Mouse (Mus musculus): Measurements from ENCODE around the gene 4921536K21Rik. TPM values are rescaled to one million over a fixed set of nuclear protein-coding genes. Genes with fewer than 3 reads are reported as not detected.

Gene 4921536K21Rik
- total and polyA plus RNA-seq, 3 experiments, result 0.08 to 0.40 TPM; not detected in 1

- H3K36me3 ChIP-seq (ENCODE audit: control insufficient read depth in 1 of 2, insufficient read depth in 2 of 2, low read length in 2 of 2), result no peaks in the 10 kb centered on the region; a peak in 1 of 4 replicates
- H3K9me3 ChIP-seq (replicated peaks; ENCODE audit: insufficient read depth, low read length), result no peaks in the 10 kb centered on the region
- peaks cover 1 to 3% of the 10 kb centered on the region in 2 experiments; a peak in 2 of 4 replicates for H3K27me3 ChIP-seq (ENCODE audit: control insufficient read depth in 1 of 2, insufficient read depth in 2 of 2, low read length in 2 of 2)
- no peak for TF ChIP-seq ZKSCAN1 (IDR thresholded peaks at IDR 0.05; ENCODE audit: low read depth, low read length)
- no peak for TF ChIP-seq ZNF384 (IDR thresholded peaks at IDR 0.05; ENCODE audit: low read depth, low read length)
- no peak for TF ChIP-seq ZMIZ1 (IDR thresholded peaks at IDR 0.05; ENCODE audit: low read depth, low read length)
- no peak for TF ChIP-seq CHD1 (IDR thresholded peaks at IDR 0.05; ENCODE audit: low read depth, low read length)
- no peak overlapping the region for H3K27ac ChIP-seq (ENCODE audit: control insufficient read depth, low read depth, low read length)
- H3K4me1 ChIP-seq (ENCODE audit: control insufficient read depth in 1 of 2, insufficient read depth in 2 of 2, low read length in 2 of 2), result no peaks in the 10 kb centered on the region; a peak in 1 of 4 replicates
- DNase-seq (ENCODE audit: low read depth, low spot score), result no peak
- no peak overlapping the region for H3K9ac ChIP-seq (ENCODE audit: control insufficient read depth, low read depth, low read length, poor library complexity, severe bottlenecking)
- no peaks in the 10 kb centered on the region for H3K79me2 ChIP-seq (ENCODE audit: control insufficient read depth, insufficient read depth, low read length, poor library complexity)
- H3K4me3 ChIP-seq (ENCODE audit: control insufficient read depth in 1 of 2, insufficient read depth in 1 of 2, low read depth in 2 of 2, low read length in 2 of 2), result no peak overlapping the region
Measured at GRCm38 (mm10) chr11:3846351-3846750, 48.5 kb downstream of the 4921536K21Rik start.

GRCm38 (mm10) chr11:3843943-3844734 lies 50.8 kb downstream of the 4921536K21Rik start:
- Histone ChIP-seq H3K4me3 (ENCODE audit: control insufficient read depth in 1 of 2, insufficient read depth in 1 of 2, low read depth in 2 of 2, low read length in 2 of 2) (no peak overlapping the region), H3K27ac (ENCODE audit: control insufficient read depth, low read depth, low read length) (no peak overlapping the region), H3K27me3 (ENCODE audit: control insufficient read depth in 1 of 2, insufficient read depth in 2 of 2, low read length in 2 of 2) (peaks cover 1 to 3% of the 10 kb centered on the region in 2 experiments; a peak in 2 of 4 replicates), H3K9me3 (replicated peaks; ENCODE audit: insufficient read depth, low read length) (no peaks in the 10 kb centered on the region), H3K79me2 (ENCODE audit: control insufficient read depth, insufficient read depth, low read length, poor library complexity) (no peaks in the 10 kb centered on the region), H3K4me1 (ENCODE audit: control insufficient read depth in 1 of 2, insufficient read depth in 2 of 2, low read length in 2 of 2) (no peaks in the 10 kb centered on the region; a peak in 1 of 4 replicates), H3K9ac (ENCODE audit: control insufficient read depth, low read depth, low read length, poor library complexity, severe bottlenecking) (no peak overlapping the region), H3K36me3 (ENCODE audit: control insufficient read depth in 1 of 2, insufficient read depth in 2 of 2, low read length in 2 of 2) (no peaks in the 10 kb centered on the region; a peak in 1 of 4 replicates)
- DNase-seq (ENCODE audit: low read depth, low spot score), result no peak
- no peak for TF ChIP-seq UBTF (IDR thresholded peaks at IDR 0.05; ENCODE audit: borderline replicate concordance, insufficient read depth, low read depth, low read length)
- no peak for TF ChIP-seq ETS1 (IDR thresholded peaks at IDR 0.05; ENCODE audit: low read depth, low read length)
- no peak for TF ChIP-seq MYB (IDR thresholded peaks at IDR 0.05; ENCODE audit: low read depth, low read length)
- no peak for TF ChIP-seq ZMIZ1 (IDR thresholded peaks at IDR 0.05; ENCODE audit: low read depth, low read length)
- no peak for TF ChIP-seq NRF1 (IDR thresholded peaks at IDR 0.05; ENCODE audit: insufficient read depth, low read depth, low read length, poor library complexity, severe bottlenecking)
- no peak for TF ChIP-seq SIN3A (IDR thresholded peaks at IDR 0.05; ENCODE audit: low read length)
- no peak for TF ChIP-seq POLR2A (IDR thresholded peaks at IDR 0.05; ENCODE audit: control insufficient read depth in 1 of 2, insufficient read depth in 1 of 2, low read depth in 1 of 2, low read length in 2 of 2, poor library complexity in 1 of 2)
- no peak for TF ChIP-seq POLR2AphosphoS5 (IDR thresholded peaks at IDR 0.05; ENCODE audit: borderline replicate concordance, low read depth, low read length)
- TF ChIP-seq GATA1 (IDR thresholded peaks at IDR 0.05; ENCODE audit: low read depth, low read length), result no peak
- no peak for TF ChIP-seq JUND (IDR thresholded peaks at IDR 0.05; ENCODE audit: low read depth, low read length)
- 0 out of 4 replicates have a peak, but pooled peaks of 1 of the 2 experiments have one; percentile 47 for TF ChIP-seq USF2 (IDR thresholded peaks at IDR 0.05; ENCODE audit: borderline replicate concordance in 1 of 2, insufficient read depth in 1 of 2, low read depth in 1 of 2, low read length in 2 of 2)
- no peak for TF ChIP-seq RCOR1 (IDR thresholded peaks at IDR 0.05; ENCODE audit: low read depth, low read length)
- TF ChIP-seq RAD21 (IDR thresholded peaks at IDR 0.05; ENCODE audit: low read depth, low read length), result no peak
- TF ChIP-seq MAX (IDR thresholded peaks at IDR 0.05; ENCODE audit: low read length), result peak; percentile 58
- no peak for TF ChIP-seq CHD2 (IDR thresholded peaks at IDR 0.05; ENCODE audit: low read length)
- no peak for TF ChIP-seq EP300 (IDR thresholded peaks at IDR 0.05; ENCODE audit: low read depth in 1 of 2, low read length in 2 of 2)
- TF ChIP-seq SMC3 (IDR thresholded peaks at IDR 0.05; ENCODE audit: low read depth, low read length), result no peak
- TF ChIP-seq GABPA (IDR thresholded peaks at IDR 0.05; ENCODE audit: low read depth, low read length), result no peak
- peak; percentile 74; the same call in 1 of the 2 replicates for TF ChIP-seq MEF2A (IDR thresholded peaks at IDR 0.05; ENCODE audit: extremely low read depth, insufficient replicate concordance, low read depth, low read length, poor library complexity, severe bottlenecking)
- TF ChIP-seq TBP (IDR thresholded peaks at IDR 0.05; ENCODE audit: low read depth, low read length), result no peak
- no peak for TF ChIP-seq ZC3H11A (IDR thresholded peaks at IDR 0.05; ENCODE audit: low read depth, low read length)
- peak; percentile 79 for TF ChIP-seq BHLHE40 (IDR thresholded peaks at IDR 0.05; ENCODE audit: borderline replicate concordance, low read depth, low read length)
- TF ChIP-seq MAZ (IDR thresholded peaks at IDR 0.05; ENCODE audit: low read depth, low read length), result no peak
- TF ChIP-seq USF1 (IDR thresholded peaks at IDR 0.05; ENCODE audit: low read depth, low read length), result peak; percentile 88
- TF ChIP-seq CHD1 (IDR thresholded peaks at IDR 0.05; ENCODE audit: low read depth, low read length), result no peak
- TF ChIP-seq TCF12 (IDR thresholded peaks at IDR 0.05; ENCODE audit: low read depth, low read length), result no peak
- TF ChIP-seq NELFE (IDR thresholded peaks at IDR 0.05; ENCODE audit: low read depth, low read length), result no peak

Measured in MEL (cell line).